Mouse (Mus musculus): Measurements from ENCODE around the gene Evx2.

Evx2 gene

GRCm38 (mm10) chr2:74663291-74663925 lies 4.1 kb upstream of the Evx2 start:
- peak; percentile 61 for DNase-seq (ENCODE audit: low spot score)

- peak; percentile 23 for DNase-seq (ENCODE audit: low spot score)
Observed at GRCm38 (mm10) chr2:74661685-74662084, 2.3 kb upstream of the Evx2 start.

GRCm38 (mm10) chr2:74660421-74661375 lies 1.3 kb upstream of the Evx2 start:
- no peak for DNase-seq (ENCODE audit: low spot score)

- no peak for DNase-seq (ENCODE audit: low spot score)
Observed at GRCm38 (mm10) chr2:74658667-74659371, 538 bp downstream of the Evx2 start.

- no peak for DNase-seq (ENCODE audit: low spot score)
Observed at GRCm38 (mm10) chr2:74658024-74658666, 1.2 kb downstream of the Evx2 start.

- no peak for DNase-seq (ENCODE audit: low spot score)
Observed at GRCm38 (mm10) chr2:74657251-74658023, 1.9 kb downstream of the Evx2 start.

GRCm38 (mm10) chr2:74656632-74657021 lies 2.7 kb downstream of the Evx2 start:
- no peak for DNase-seq (ENCODE audit: low spot score)

GRCm38 (mm10) chr2:74655821-74656631 lies 3.3 kb downstream of the Evx2 start:
- no peak for DNase-seq (ENCODE audit: low spot score)

- no peak for DNase-seq (ENCODE audit: low spot score)
Observed at GRCm38 (mm10) chr2:74655420-74655781, 4.0 kb downstream of the Evx2 start.

- DNase-seq (ENCODE audit: low spot score), result no peak
Observed at GRCm38 (mm10) chr2:74654743-74655419, 4.5 kb downstream of the Evx2 start.

GRCm38 (mm10) chr2:74653781-74654535 lies 5.4 kb downstream of the Evx2 start:
- DNase-seq (ENCODE audit: low spot score), result no peak

- DNase-seq (ENCODE audit: low spot score), result no peak
Observed at GRCm38 (mm10) chr2:74652996-74653340, 6.4 kb downstream of the Evx2 start.

- DNase-seq (ENCODE audit: low spot score), result no peak
Observed at GRCm38 (mm10) chr2:74647082-74647864, 12.1 kb downstream of the Evx2 start.

- DNase-seq (ENCODE audit: low spot score), result no peak
Observed at GRCm38 (mm10) chr2:74645631-74646030, 13.7 kb downstream of the Evx2 start.

- DNase-seq (ENCODE audit: low spot score), result no peak
Observed at GRCm38 (mm10) chr2:74642431-74642830, 16.9 kb downstream of the Evx2 start.

GRCm38 (mm10) chr2:74635412-74635811 lies 23.9 kb downstream of the Evx2 start:
- no peak for DNase-seq (ENCODE audit: low spot score)

- DNase-seq (ENCODE audit: low spot score), result no peak
Observed at GRCm38 (mm10) chr2:74620368-74620767, 39.0 kb downstream of the Evx2 start.

- no peak for DNase-seq (ENCODE audit: low spot score)
Observed at GRCm38 (mm10) chr2:74619676-74620246, 39.6 kb downstream of the Evx2 start.

All from layer of hippocampus, adult 11-12 months (tissue).